Mouse (Mus musculus) thymus, postnatal 4 days (tissue): ENCODE measurements around the gene Ankdd1b.
A peak's percentile ranks its signal among the peaks of the same experiment; 100 is the strongest.

Experiments used
- DNase-seq: peaks from one replicate; pipeline ENCODE4 v3.0.0; 2021

The Ankdd1b gene

GRCm38 (mm10) chr13:96470957-96471356 lies at the start of gene Ankdd1b:
Gene Ankdd1b (minus strand): TSS chr13:96471198.
- DNase-seq = no peak

GRCm38 (mm10) chr13:96517335-96517734 lies 46.3 kb upstream of the Ankdd1b start:
- no peak for DNase-seq

GRCm38 (mm10) chr13:96516249-96516648 lies 45.3 kb upstream of the Ankdd1b start:
- no peak for DNase-seq

- no peak for DNase-seq
Observed at GRCm38 (mm10) chr13:96514154-96514942, 43.4 kb upstream of the Ankdd1b start.

GRCm38 (mm10) chr13:96511893-96512292 lies 40.9 kb upstream of the Ankdd1b start:
- DNase-seq = no peak

GRCm38 (mm10) chr13:96511262-96511661 lies 40.3 kb upstream of the Ankdd1b start:
- DNase-seq = no peak

GRCm38 (mm10) chr13:96510635-96511034 lies 39.6 kb upstream of the Ankdd1b start:
- DNase-seq = peak; percentile 32

GRCm38 (mm10) chr13:96507541-96507940 lies 36.5 kb upstream of the Ankdd1b start:
- DNase-seq = no peak

- DNase-seq = no peak
Observed at GRCm38 (mm10) chr13:96506313-96506712, 35.3 kb upstream of the Ankdd1b start.

GRCm38 (mm10) chr13:96505661-96506060 lies 34.7 kb upstream of the Ankdd1b start:
- DNase-seq = no peak

GRCm38 (mm10) chr13:96499891-96500290 lies 28.9 kb upstream of the Ankdd1b start:
- DNase-seq = no peak

- no peak for DNase-seq
Observed at GRCm38 (mm10) chr13:96496630-96497029, 25.6 kb upstream of the Ankdd1b start.

- no peak for DNase-seq
Observed at GRCm38 (mm10) chr13:96490433-96490832, 19.4 kb upstream of the Ankdd1b start, which contains the start of gene Gm17622. Gene Gm17622 (plus strand): TSS chr13:96490733.

- no peak for DNase-seq
Observed at GRCm38 (mm10) chr13:96487968-96488367, 17.0 kb upstream of the Ankdd1b start.

- no peak for DNase-seq
Observed at GRCm38 (mm10) chr13:96487230-96487629, 16.2 kb upstream of the Ankdd1b start.

GRCm38 (mm10) chr13:96478991-96479390 lies 8.0 kb upstream of the Ankdd1b start:
- DNase-seq = no peak

GRCm38 (mm10) chr13:96477226-96477625 lies 6.2 kb upstream of the Ankdd1b start:
- no peak for DNase-seq

- no peak for DNase-seq
Observed at GRCm38 (mm10) chr13:96470556-96470955, 442 bp downstream of the Ankdd1b start.

GRCm38 (mm10) chr13:96468678-96469077 lies 2.3 kb downstream of the Ankdd1b start:
- no peak for DNase-seq

- DNase-seq = no peak
Observed at GRCm38 (mm10) chr13:96465315-96465714, 5.7 kb downstream of the Ankdd1b start.

GRCm38 (mm10) chr13:96462644-96463043 lies 8.4 kb downstream of the Ankdd1b start:
- no peak for DNase-seq

GRCm38 (mm10) chr13:96458606-96459005 lies 12.4 kb downstream of the Ankdd1b start:
- DNase-seq = no peak

GRCm38 (mm10) chr13:96458018-96458417 lies 13.0 kb downstream of the Ankdd1b start:
- DNase-seq = no peak

- DNase-seq = no peak
Observed at GRCm38 (mm10) chr13:96457566-96457965, 13.4 kb downstream of the Ankdd1b start.

GRCm38 (mm10) chr13:96454288-96454687 lies 16.7 kb downstream of the Ankdd1b start:
- DNase-seq = no peak
